Mouse (Mus musculus): ENCODE measurements around the gene Olfr873.
"Not testable (repeated sequence)": the region's sequence is repeated elsewhere in the genome, so short reads cannot be mapped to it uniquely, and the experiment has no call there.

The Olfr873 gene

DNA sequence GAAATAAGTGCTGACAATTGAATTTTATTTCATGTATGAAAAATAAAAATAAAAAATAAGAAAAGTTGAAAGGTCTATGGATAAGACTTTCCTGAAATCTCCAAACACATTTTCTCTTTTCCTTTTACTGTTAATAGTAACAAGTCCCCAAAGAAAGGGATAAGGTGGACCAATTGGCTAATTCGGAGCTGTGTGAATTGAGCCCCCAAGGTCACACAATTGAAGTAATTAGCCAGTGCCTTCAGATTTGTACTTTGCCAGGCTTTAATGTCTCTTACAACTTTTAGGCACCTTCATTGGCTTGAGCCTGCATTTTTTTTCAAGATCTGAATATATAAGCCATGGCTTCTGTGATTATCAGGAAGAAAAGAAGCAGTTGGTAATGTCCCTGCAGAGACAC, at the start of gene Olfr873:
Olfr873 (plus strand) TSS at position 301 of the 400 bp plus-strand sequence.
- DNase-seq (ENCODE audit: low read depth, low spot score): no peak

- no peak for DNase-seq (ENCODE audit: low read depth, low spot score)
These were observed 16.3 kb upstream of the Olfr873 start, which contains the start of gene Olfr39 for GRCm38 (mm10) chr9:20282051-20282450. Gene Olfr39 (plus strand): TSS chr9:20282351.

DNA sequence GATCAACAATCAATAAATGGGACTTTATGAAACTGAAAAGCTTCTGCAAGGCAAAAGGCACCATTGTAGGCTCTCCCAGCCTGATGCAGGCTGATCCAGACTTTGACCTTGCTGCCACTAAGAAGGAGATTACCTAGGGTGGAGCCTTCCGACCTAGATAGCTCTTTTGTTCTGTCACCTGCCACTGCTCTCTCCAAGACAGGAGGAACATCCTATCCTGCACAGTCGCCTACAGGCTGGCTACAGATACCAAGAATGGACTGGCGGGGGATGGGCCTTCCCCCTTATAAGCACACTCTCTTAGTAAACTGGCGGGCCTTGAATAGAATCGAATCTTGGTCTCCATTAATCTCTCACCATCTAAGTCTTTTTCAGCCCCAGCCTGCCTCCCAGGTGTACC, 2.8 kb upstream of the Olfr873 start:
- not testable (repeated sequence) for DNase-seq (ENCODE audit: low read depth, low spot score)

DNA sequence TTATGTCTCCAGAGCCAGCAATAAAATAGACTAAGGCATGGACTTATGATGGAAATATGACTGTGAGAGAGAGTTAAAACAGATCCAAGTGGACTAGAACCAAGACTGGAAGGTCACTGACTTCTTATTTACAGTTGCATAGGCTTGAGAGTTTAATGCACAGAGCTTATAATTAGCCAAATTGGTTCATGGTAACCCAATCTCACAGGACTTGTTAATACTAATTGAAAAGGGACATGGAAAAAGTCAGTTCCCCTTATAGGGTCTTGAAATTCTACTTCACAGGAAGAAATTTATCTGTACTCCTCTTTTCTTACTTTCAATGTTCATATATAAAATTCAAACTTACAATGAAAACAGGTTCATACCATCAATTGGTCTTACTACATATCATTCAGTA, 37.7 kb downstream of the Olfr873 start, which contains the start of gene Olfr18:
Olfr18 (minus strand) TSS at position 101 of the 400 bp plus-strand sequence.
- no peak for DNase-seq (ENCODE audit: low read depth, low spot score)

DNA sequence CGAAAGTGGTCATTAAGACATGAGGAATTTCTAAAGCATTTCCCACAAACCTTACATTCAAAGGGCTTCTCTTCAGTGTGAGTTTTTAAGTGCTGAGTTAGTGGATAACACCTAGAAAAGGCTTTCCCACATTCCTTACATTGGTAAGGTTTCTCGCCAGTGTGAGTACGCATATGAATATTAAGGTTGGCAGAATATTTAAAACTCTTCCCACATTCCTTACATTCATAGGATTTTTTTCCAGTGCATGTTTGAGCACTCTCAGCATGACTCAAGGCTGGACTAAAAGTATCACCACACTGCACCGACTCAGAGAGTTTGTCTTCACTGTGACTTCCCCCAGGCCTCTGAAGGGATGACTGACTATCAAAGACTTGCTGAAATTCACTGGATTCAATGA, 50.2 kb downstream of the Olfr873 start:
- DNase-seq (ENCODE audit: low read depth, low spot score): no peak

All from telencephalon, adult 2 months (tissue).